Mouse (Mus musculus) bone marrow, adult 2 months (tissue): ENCODE measurements around the gene Vmn2r19. TPM values are rescaled to one million over a fixed set of nuclear protein-coding genes. Genes with fewer than 3 reads are reported as not detected.
"Not testable (repeated sequence)": the region's sequence is repeated elsewhere in the genome, so short reads cannot be mapped to it uniquely, and the experiment has no call there.

Experiments
- H3K27ac ChIP-seq: fragments of 200-500 bp; 2 replicates; pipeline ENCODE4 v1.5.1; 2012; ENCODE audit warnings: low read depth, mild to moderate bottlenecking, control low read depth, inconsistent platforms, low read length; ENCODE audit not compliant: control insufficient read depth, poor library complexity, insufficient read depth
- H3K4me1 ChIP-seq: fragments of 200-500 bp; 2 replicates; pipeline ENCODE4 v1.6.1; 2011; ENCODE audit warnings: low read length; ENCODE audit not compliant: control insufficient read depth, insufficient read depth
- H3K4me3 ChIP-seq: fragments of 200-500 bp; replicated peaks from 2 replicates; pipeline ENCODE3; 2011; ENCODE audit warnings: mild to moderate bottlenecking, low read depth, low read length, control low read depth; ENCODE audit not compliant: control insufficient read depth
- CTCF ChIP-seq: fragments of 200-500 bp; IDR thresholded peaks from 2 replicates; pipeline ENCODE4 v1.5.1; 2011; ENCODE audit warnings: low read length, control low read depth; ENCODE audit not compliant: control insufficient read depth, insufficient read depth
- POLR2A ChIP-seq: fragments of 200-500 bp; IDR thresholded peaks from 2 replicates; pipeline ENCODE4 v1.6.1; 2011; ENCODE audit warnings: low read depth, mild to moderate bottlenecking, control low read depth, low read length, borderline replicate concordance; ENCODE audit not compliant: control insufficient read depth
- WGBS: fragments of 180-500 bp; shearing (Covaris S2); methylation state at CpG from one replicate; pipeline ENCODE4 v1.1.7; 2018; 5-methylcytosine and 5-hydroxymethylcytosine counted together
- polyA plus RNA-seq: library from polyadenylated mRNA; stranded (reverse); fragments of >200 nt; gene quantifications from 2 replicates; pipeline ENCODE4 v1.2.4, GENCODE M21; 2011; ENCODE audit warnings: low replicate concordance; ENCODE audit not compliant: missing spikeins, insufficient read depth, insufficient read length

Vmn2r19 gene
- polyA plus RNA-seq, 1 experiment: not detected

- Histone ChIP-seq H3K27ac (no peak overlapping the region; the same call in 1 of the 2 replicates), H3K4me3 (peak overlapping the region; percentile 22), H3K4me1 (peaks cover 3% of the 10 kb centered on the region; the same call in 1 of the 2 replicates)
- 0% methylated on average over 2 of the region's 2 CpGs for WGBS
- no peak for TF ChIP-seq CTCF
- TF ChIP-seq POLR2A: no peak
Observed at GRCm38 (mm10) chr6:123286311-123286710, 21.8 kb upstream of the Vmn2r19 start.

GRCm38 (mm10) chr6:123288931-123289330 is 19.2 kb upstream of the Vmn2r19 start:
- Histone ChIP-seq H3K4me3 (peak overlapping the region; percentile 57), H3K4me1 (peaks cover 3% of the 10 kb centered on the region; the same call in 1 of the 2 replicates), H3K27ac (peak overlapping the region; percentile 81; the same call in 1 of the 2 replicates)
- TF ChIP-seq CTCF (no peak), POLR2A (no peak)
- 13% methylated on average over 10 of the region's 10 CpGs for WGBS

DNA sequence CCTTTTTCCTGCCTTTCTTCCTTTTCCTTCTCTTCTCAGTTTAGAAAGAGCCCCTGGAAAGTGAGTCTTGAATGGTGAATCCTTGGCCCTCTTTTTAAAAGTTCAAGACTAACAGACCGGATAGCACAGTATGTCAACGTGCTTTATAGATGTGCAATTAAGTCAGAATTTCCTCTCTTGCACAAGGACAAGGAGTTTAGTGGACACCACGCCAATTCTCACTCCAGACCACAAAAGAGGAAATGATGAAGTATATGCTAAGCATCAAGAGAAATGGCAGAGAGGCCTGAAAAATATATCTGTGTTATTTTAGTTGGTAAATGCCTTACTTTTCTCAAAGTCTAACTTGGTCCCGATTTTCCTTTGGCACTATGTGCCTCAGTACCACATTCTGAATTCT is 18.4 kb upstream of the Vmn2r19 start, which contains the start of gene Clec4e:
TSS of gene Clec4e (minus strand) at position 118 of the 400 bp plus-strand sequence.
- no peak for TF ChIP-seq CTCF
- TF ChIP-seq POLR2A: no peak
- Histone ChIP-seq H3K27ac (peak within 1 kb of the TSS; percentile 81; the same call in 1 of the 2 replicates), H3K4me3 (peak within 1 kb of the TSS; percentile 57), H3K4me1 (peaks cover 3% of the 10 kb centered on the region; the same call in 1 of the 2 replicates)
- WGBS: 27% methylated on average over 4 of the region's 4 CpGs

DNA sequence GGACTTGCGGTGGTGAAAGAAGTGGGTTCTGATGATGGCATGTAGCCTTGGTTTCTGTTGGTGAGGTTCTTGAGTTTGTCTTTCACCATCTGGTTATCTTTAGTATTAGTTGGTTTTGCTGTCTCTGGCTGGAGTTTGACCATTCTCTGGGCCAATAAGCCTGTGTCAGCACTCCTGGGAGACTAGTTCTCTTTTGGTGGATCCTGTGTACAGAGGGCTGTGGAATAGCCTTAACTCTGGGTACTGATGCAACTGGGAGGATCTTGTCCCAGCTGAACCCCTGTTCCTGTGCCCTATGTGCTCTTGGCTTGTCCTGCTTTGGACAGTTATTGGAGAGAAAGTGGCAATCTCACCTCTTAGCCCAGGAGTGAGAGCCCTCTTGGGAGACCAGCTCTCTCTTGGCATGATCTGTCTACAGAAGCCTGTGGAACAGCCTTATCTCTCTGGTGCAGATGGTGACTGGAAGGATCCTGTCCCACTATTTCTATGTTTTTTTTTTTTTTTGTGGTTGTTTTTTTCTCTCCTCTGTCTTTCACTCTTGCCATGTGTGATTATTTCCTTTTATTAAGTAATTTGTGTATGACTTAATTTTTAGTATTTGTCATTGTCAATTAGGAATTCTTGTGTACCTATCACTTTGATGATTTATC is 15.3 kb upstream of the Vmn2r19 start:
- Histone ChIP-seq H3K4me3 (no peak overlapping the region), H3K4me1 (no peaks in the 10 kb centered on the region; the same call in 1 of the 2 replicates), H3K27ac (peak overlapping the region; percentile 84)
- WGBS: 82% methylated on average over 1 of the region's 1 CpGs
- TF ChIP-seq CTCF: no peak

- WGBS: 75% methylated on average over 11 of the region's 11 CpGs
- H3K4me1 ChIP-seq, H3K4me3 ChIP-seq: not testable (repeated sequence)
- peak overlapping the region; percentile 70 for H3K27ac ChIP-seq
Observed at GRCm38 (mm10) chr6:123293509-123293908, 14.6 kb upstream of the Vmn2r19 start.

GRCm38 (mm10) chr6:123296687-123297086 is 11.4 kb upstream of the Vmn2r19 start:
- TF ChIP-seq POLR2A: no peak
- TF ChIP-seq CTCF: no peak
- 55% methylated on average over 1 of the region's 1 CpGs for WGBS
- Histone ChIP-seq H3K4me1 (no peaks in the 10 kb centered on the region; the same call in 1 of the 2 replicates), H3K27ac (no peak overlapping the region), H3K4me3 (no peak overlapping the region)

DNA sequence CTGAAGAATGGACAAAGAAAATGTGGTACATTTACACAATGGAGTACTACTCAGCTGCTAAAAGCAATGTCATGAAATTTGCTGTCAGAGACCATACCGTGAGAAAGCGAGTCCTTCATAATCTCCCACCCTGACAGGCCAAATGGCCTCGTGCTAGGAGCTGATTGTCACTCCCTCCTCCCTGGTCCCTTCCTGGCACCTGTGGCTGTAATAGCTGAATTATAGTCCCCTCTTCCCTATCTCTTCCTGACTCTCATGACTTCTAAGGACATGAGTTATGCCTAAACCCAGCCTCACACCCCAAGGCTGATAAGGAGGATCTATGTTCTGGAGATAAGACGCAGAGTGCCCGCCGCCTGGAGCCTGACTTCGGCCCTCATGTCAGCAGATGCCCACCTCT is 1.8 kb upstream of the Vmn2r19 start:
- not testable (repeated sequence) for H3K27ac ChIP-seq, H3K4me3 ChIP-seq, H3K4me1 ChIP-seq
- 66% methylated on average over 7 of the region's 7 CpGs for WGBS

- Histone ChIP-seq H3K4me1 (no peaks in the 10 kb centered on the region), H3K4me3 (no peak overlapping the region), H3K27ac (no peak overlapping the region)
- WGBS: 74% methylated on average over 2 of the region's 2 CpGs
- TF ChIP-seq POLR2A: no peak
- no peak for TF ChIP-seq CTCF
Observed at GRCm38 (mm10) chr6:123332503-123332902, 24.4 kb downstream of the Vmn2r19 start.

- TF ChIP-seq POLR2A (no peak), CTCF (peak; percentile 36)
- H3K4me1 ChIP-seq: no peaks in the 10 kb centered on the region
- H3K4me3 ChIP-seq: no peak overlapping the region
- no peak overlapping the region for H3K27ac ChIP-seq
Observed at GRCm38 (mm10) chr6:123340093-123340492, 32.0 kb downstream of the Vmn2r19 start.

DNA sequence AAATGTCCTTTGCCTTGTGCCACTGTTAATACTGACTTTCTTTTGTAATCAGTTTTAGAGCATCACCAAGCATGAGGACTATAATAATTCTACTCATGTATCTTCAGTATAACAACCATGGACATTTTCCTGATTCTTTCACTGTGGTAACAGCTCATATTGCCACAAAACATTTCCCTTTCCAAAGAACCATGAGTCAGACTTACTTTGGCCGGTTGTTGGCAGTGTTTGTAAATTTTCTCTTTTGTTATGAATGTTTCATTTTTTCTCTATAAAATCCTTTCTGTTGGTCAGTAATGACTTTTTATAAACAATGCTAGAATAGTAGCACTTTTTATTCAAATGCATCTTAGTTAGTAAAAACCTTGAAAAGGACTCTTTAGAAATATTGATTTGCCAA is 38.0 kb downstream of the Vmn2r19 start:
- Histone ChIP-seq H3K4me3 (no peak overlapping the region), H3K27ac (no peak overlapping the region), H3K4me1 (no peaks in the 10 kb centered on the region)
- WGBS: 79% methylated on average over 1 of the region's 1 CpGs
- TF ChIP-seq CTCF (no peak), POLR2A (no peak)

Other genes starting within 250 kb of the Vmn2r19 start
- gene Clec4a2, start 201.9 kb upstream of the Vmn2r19 start, polyA plus RNA-seq: 24.0 and 73.2 TPM in 2 replicates
- gene Clec4b2, start 135.4 kb upstream of the Vmn2r19 start, polyA plus RNA-seq: 1.3 and 1.7 TPM in 2 replicates
- 4.5 TPM in 1 of 2 replicates, not detected in the other for gene Clec4n, start 78.5 kb upstream of the Vmn2r19 start, polyA plus RNA-seq
- gene Clec4d, start 46.2 kb upstream of the Vmn2r19 start, polyA plus RNA-seq: 15.0 and 51.2 TPM in 2 replicates
- gene Clec4e, start 18.5 kb upstream of the Vmn2r19 start, polyA plus RNA-seq: 3.2 and 12.4 TPM in 2 replicates
- gene Vmn2r20, start 109.8 kb downstream of the Vmn2r19 start, polyA plus RNA-seq: not detected in 2 replicates
- not detected in 2 replicates for gene Vmn2r21, start 225.1 kb downstream of the Vmn2r19 start, polyA plus RNA-seq